Mouse (Mus musculus): ENCODE measurements around the gene Scaf1. TPM values are rescaled to one million over a fixed set of nuclear protein-coding genes. Genes with fewer than 3 reads are reported as not detected.

Gene Scaf1
- total and polyA plus RNA-seq, 2 experiments from 2014 or later = 45.6 to 77.7 TPM

DNA sequence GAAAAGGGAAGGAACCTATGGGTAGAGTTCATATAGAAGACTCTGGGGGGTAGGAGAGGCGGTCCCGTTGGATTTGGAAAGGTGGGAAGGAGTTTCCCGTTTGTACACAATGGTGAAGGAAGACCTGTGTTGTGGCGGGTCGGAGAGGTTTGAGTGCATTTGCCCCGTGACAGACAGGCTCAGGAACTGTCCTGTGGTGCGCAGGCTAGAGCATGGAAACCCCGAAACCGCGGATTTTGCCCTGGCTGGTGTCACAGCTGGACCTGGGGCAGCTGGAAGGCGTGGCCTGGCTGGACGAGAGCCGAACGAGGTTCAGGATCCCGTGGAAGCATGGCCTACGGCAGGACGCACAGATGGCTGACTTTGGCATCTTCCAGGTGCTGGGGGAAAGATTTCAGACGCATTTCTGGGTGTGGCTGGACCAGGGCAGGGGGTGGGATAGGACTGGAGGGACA lies 17.6 kb downstream of the Scaf1 start, which contains the start of gene Bcl2l12:
TSS of gene Bcl2l12 (minus strand) at position 212 of the 455 bp plus-strand sequence.
- DNase-seq (ENCODE audit: low spot score) (peak; percentile 56), ATAC-seq (no peak)
- Histone ChIP-seq H3K4me2 (ENCODE audit: low read depth, low read length) (peak within 1 kb of the TSS; percentile 81), H3K9ac (replicated peaks; ENCODE audit: low read length) (peak within 1 kb of the TSS; percentile 68), H3K27me3 (ENCODE audit: insufficient read depth, low read length) (no peaks in the 10 kb centered on the region), H3K36me3 (ENCODE audit: insufficient read depth, low read length) (peaks cover 32% of the 10 kb centered on the region), H3K27ac (peak within 1 kb of the TSS; percentile 83), H3K4me1 (ENCODE audit: insufficient read depth, low read length) (peaks cover 5% of the 10 kb centered on the region; the same call in 1 of the 2 replicates), H3K4me3 (ENCODE audit: low read length) (peak within 1 kb of the TSS; percentile 50), H3K9me3 (ENCODE audit: low read length) (no peaks in the 10 kb centered on the region)
- 3% methylated on average over 18 of the region's 18 CpGs for WGBS
- no peak for TF ChIP-seq CTCF (IDR thresholded peaks at IDR 0.05; ENCODE audit: low read depth)

DNA sequence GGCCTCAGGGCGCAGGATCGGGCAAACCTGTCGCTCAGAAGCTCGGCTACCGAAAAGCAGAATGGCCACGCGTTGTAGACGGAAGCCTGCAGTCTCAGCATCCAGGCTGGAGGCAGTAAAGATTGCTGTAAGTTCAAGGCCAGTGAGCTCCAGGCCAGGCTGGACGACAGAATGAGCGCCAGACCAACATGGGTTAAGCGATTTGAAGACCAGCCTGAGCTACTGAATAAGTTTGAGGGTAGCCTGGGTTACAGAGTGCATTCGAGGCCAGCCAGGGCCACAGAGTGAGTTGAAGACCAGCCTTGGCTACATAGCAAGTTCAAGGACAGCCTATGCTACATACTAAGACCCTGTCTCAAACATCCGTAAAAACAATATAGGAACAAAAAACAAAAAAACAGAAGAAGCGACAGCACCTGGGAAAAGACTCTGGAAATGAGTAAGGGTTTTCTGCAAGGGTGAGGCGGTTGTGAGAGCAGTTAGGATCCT lies 18.2 kb downstream of the Scaf1 start:
- ATAC-seq (no peak), DNase-seq (ENCODE audit: low spot score) (no peak)
- Histone ChIP-seq H3K27me3 (ENCODE audit: insufficient read depth, low read length) (no peaks in the 10 kb centered on the region), H3K9ac (replicated peaks; ENCODE audit: low read length) (peak overlapping the region; percentile 68), H3K9me3 (ENCODE audit: low read length) (no peaks in the 10 kb centered on the region), H3K36me3 (ENCODE audit: insufficient read depth, low read length) (peaks cover 27% of the 10 kb centered on the region), H3K4me3 (ENCODE audit: low read length) (peak overlapping the region; percentile 50), H3K4me2 (ENCODE audit: low read depth, low read length) (peak overlapping the region; percentile 81), H3K4me1 (ENCODE audit: insufficient read depth, low read length) (peaks cover 5% of the 10 kb centered on the region; the same call in 1 of the 2 replicates), H3K27ac (peak overlapping the region; percentile 83)
- 5% methylated on average over 15 of the region's 15 CpGs for WGBS
- TF ChIP-seq CTCF (IDR thresholded peaks at IDR 0.05; ENCODE audit: low read depth) = no peak

DNA sequence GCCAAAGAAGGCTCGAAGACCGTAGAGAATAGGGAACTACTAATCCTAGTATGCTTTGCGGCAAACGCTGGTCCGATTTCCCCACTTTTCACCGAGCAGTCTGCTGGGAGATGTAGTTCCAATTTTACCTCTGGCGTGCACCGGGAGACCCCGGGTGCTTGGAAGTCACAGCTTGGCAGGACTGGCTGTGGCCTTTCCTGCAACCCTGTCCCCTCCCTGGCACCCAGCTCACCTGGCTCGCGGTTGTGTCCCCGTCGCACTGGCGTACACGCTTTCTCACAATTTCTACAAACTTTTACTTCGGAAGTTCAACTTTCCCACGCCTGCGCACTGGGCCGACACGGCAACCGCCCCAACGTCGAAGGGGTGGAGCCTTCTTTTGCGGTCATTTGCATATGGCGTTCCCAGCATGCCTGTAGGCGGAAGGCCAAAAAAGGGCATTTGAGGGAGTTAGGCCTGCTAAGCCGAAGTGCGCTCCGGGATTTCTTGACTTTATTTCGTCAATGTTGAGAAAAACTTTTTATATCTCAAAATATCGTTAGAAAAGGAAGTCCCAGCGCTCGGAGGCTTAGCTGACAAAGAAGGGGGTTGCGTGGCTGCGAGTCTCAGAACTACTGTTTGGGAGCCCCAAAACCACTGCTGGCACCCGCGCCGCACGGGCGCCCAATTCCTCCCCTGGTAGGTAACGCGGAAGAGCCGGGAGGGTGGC lies 18.8 kb downstream of the Scaf1 start, which contains the start of gene Irf3:
TSS of gene Irf3 (plus strand) at position 418 of the 709 bp plus-strand sequence.
- no peaks in the 10 kb centered on the region for H3K9me3 ChIP-seq (ENCODE audit: low read length)
- no peaks in the 10 kb centered on the region for H3K27me3 ChIP-seq (ENCODE audit: insufficient read depth, low read length)
- peak within 1 kb of the TSS; percentile 81 for H3K4me2 ChIP-seq (ENCODE audit: low read depth, low read length)
- ATAC-seq = peak; percentile 93
- peak within 1 kb of the TSS; percentile 50 for H3K4me3 ChIP-seq (ENCODE audit: low read length)
- peak within 1 kb of the TSS; percentile 83 for H3K27ac ChIP-seq
- DNase-seq (ENCODE audit: low spot score) = peak; percentile 99
- TF ChIP-seq CTCF (IDR thresholded peaks at IDR 0.05; ENCODE audit: low read depth) = no peak
- peak within 1 kb of the TSS; percentile 68 for H3K9ac ChIP-seq (replicated peaks; ENCODE audit: low read length)
- H3K4me1 ChIP-seq (ENCODE audit: insufficient read depth, low read length) = peaks cover 5% of the 10 kb centered on the region; the same call in 1 of the 2 replicates
- H3K36me3 ChIP-seq (ENCODE audit: insufficient read depth, low read length) = peaks cover 21% of the 10 kb centered on the region
- under 1% methylated on average over 43 of the region's 43 CpGs for WGBS

DNA sequence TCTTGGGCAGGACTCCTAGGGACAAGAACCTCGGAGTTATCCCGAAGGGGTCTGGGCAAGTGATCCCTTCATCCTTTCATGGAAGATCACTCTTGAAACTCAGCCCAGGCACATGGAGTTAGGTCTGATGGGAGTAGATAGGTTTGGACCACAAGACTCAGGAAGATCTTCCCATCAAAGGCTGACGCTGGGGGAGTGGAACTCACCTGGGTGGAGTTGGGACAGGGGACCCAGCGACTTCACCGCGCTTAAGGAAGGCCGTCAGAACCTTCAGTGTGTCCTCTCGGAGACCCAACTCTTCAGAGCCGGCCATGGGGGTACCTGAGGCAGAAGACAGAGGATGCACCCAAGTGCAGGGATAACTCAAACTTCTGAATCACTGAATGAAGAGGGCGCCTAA lies 19.5 kb downstream of the Scaf1 start:
- DNase-seq (ENCODE audit: low spot score) (no peak), ATAC-seq (no peak)
- H3K27ac ChIP-seq = no peak overlapping the region
- H3K4me1 ChIP-seq (ENCODE audit: insufficient read depth, low read length) = peaks cover 5% of the 10 kb centered on the region; the same call in 1 of the 2 replicates
- peak overlapping the region; percentile 81 for H3K4me2 ChIP-seq (ENCODE audit: low read depth, low read length)
- H3K9me3 ChIP-seq (ENCODE audit: low read length) = no peaks in the 10 kb centered on the region
- WGBS = 12% methylated on average over 10 of the region's 10 CpGs
- H3K9ac ChIP-seq (replicated peaks; ENCODE audit: low read length) = peak overlapping the region; percentile 68; the same call in 1 of the 2 replicates
- peaks cover 14% of the 10 kb centered on the region for H3K36me3 ChIP-seq (ENCODE audit: insufficient read depth, low read length)
- peak overlapping the region; percentile 50 for H3K4me3 ChIP-seq (ENCODE audit: low read length)
- TF ChIP-seq CTCF (IDR thresholded peaks at IDR 0.05; ENCODE audit: low read depth) = no peak
- H3K27me3 ChIP-seq (ENCODE audit: insufficient read depth, low read length) = no peaks in the 10 kb centered on the region

DNA sequence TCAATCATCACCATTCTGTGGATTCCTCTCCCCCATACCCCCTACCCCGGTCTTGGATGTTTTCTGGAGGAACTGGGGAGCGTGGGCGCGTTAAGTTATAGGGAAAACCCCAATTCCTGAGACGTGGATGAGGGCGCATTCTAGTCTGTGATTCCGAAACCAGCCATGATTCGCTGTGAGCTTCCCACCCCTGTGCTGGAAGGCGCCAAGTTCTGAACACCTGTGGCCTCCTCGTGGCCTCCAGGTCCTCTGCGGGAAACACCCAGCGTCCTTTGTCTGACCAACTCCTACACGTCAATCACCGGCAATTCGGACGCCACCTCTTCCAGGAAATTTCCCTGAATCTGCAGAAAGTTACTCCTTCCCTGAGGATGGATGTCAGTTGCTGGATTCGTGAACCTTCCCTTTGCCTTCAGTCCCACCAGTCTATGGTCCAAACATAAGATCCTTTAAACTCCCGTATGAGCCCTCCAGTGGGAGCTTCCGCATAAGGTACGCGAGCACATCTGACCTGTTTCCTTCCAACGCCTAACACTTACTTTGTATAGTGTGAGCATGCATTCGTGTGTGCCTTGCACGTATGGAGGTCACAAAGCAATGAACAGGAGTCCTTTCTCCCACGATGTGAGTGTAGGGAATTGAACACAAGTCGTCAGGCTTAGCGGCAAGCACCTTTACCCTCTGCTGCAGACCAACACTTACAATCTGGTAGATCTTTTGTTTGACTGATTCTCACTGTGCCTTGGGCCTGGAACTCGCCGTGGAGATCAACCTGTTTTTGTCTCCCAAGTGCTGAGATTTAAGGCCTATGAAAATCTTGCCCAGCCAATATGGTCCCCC lies 29.1 kb downstream of the Scaf1 start:
- Histone ChIP-seq H3K36me3 (ENCODE audit: insufficient read depth, low read length) (peaks cover 2% of the 10 kb centered on the region; the same call in 1 of the 2 replicates), H3K4me1 (ENCODE audit: insufficient read depth, low read length) (peaks cover 13% of the 10 kb centered on the region), H3K4me3 (ENCODE audit: low read length) (peak overlapping the region; percentile 97), H3K9ac (replicated peaks; ENCODE audit: low read length) (peak overlapping the region; percentile 71), H3K9me3 (ENCODE audit: low read length) (no peaks in the 10 kb centered on the region), H3K27me3 (ENCODE audit: insufficient read depth, low read length) (no peaks in the 10 kb centered on the region), H3K27ac (peak overlapping the region; percentile 89), H3K4me2 (ENCODE audit: low read depth, low read length) (peak overlapping the region; percentile 81)
- DNase-seq (ENCODE audit: low spot score) (peak; percentile 35), ATAC-seq (peak; percentile 3; the same call in 1 of the 2 replicates)
- under 1% methylated on average over 29 of the region's 29 CpGs for WGBS
- no peak for TF ChIP-seq CTCF (IDR thresholded peaks at IDR 0.05; ENCODE audit: low read depth)

DNA sequence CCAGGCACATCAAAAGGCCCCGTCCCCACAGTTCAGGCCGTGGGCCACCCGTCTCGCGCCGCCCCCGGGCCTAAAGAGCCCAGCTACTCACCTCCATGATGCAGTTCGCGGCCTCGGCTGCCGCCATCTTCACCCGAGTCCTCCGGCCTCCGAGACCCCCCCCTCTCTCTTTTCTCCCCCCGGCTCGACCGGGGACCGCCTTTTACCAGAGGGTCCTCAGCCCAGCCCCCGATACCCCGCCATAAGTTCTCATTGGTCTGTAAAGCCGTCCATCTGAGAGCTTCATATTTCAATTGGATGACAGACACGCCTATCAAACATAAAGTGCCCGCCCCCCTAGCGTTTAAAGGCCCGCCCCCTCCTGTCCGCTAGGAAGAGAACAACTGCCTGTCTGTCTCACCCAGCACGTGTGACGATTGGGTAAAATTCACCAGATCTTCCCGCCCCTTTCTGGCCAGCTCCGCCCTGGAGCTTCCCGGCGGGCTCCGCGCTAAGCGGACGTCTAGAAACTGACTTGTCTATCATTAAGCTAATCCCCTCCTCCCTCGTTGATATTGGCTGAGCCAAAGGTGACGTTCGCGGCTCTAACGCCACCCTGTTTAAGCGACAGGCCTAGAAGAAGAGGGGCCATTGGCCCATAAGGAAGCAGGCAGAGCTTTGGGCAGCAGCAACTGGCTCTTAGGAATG lies 29.8 kb downstream of the Scaf1 start, which contains the start of gene Prmt1:
TSS of gene Prmt1 (minus strand) at position 377 of the 687 bp plus-strand sequence.
- Histone ChIP-seq H3K4me2 (ENCODE audit: low read depth, low read length) (peak within 1 kb of the TSS; percentile 81), H3K27ac (peak within 1 kb of the TSS; percentile 96), H3K9me3 (ENCODE audit: low read length) (no peaks in the 10 kb centered on the region), H3K27me3 (ENCODE audit: insufficient read depth, low read length) (no peaks in the 10 kb centered on the region), H3K4me1 (ENCODE audit: insufficient read depth, low read length) (peaks cover 13% of the 10 kb centered on the region), H3K4me3 (ENCODE audit: low read length) (peak within 1 kb of the TSS; percentile 97), H3K36me3 (ENCODE audit: insufficient read depth, low read length) (peaks cover 10% of the 10 kb centered on the region), H3K9ac (replicated peaks; ENCODE audit: low read length) (peak within 1 kb of the TSS; percentile 93)
- ATAC-seq (peak; percentile 97), DNase-seq (ENCODE audit: low spot score) (peak; percentile 100)
- 1% methylated on average over 40 of the region's 42 CpGs for WGBS
- no peak for TF ChIP-seq CTCF (IDR thresholded peaks at IDR 0.05; ENCODE audit: low read depth)
